Mouse (Mus musculus) G1E (cell line): ENCODE results near the gene Mesp2. TPM values are rescaled to one million over a fixed set of nuclear protein-coding genes. Genes with fewer than 3 reads are reported as not detected.

Source experiments
- ATAC-seq: 2 replicates; pipeline ENCODE4 v1.8.0; 2016; ENCODE audit warnings: mild to moderate bottlenecking; ENCODE audit not compliant: insufficient number of reproducible peaks, poor library complexity, low FRiP score, severe bottlenecking; ENCODE audit errors: extremely low read depth
- DNase-seq: peaks from one replicate; pipeline ENCODE4 v3.0.0; 2012; ENCODE audit warnings: low spot score
- H3K27me3 ChIP-seq: 2 replicates; pipeline ENCODE4 v1.6.1; 2012; ENCODE audit warnings: mild to moderate bottlenecking, low read length, inconsistent platforms; ENCODE audit not compliant: insufficient read depth
- H3K36me3 ChIP-seq: replicated peaks from 2 replicates; pipeline ENCODE3; 2012; ENCODE audit warnings: mild to moderate bottlenecking, inconsistent platforms
- H3K4me1 ChIP-seq: 2 replicates; pipeline ENCODE4 v1.6.1; 2012; ENCODE audit warnings: low read depth, low read length, inconsistent platforms, mixed read lengths; ENCODE audit not compliant: insufficient read depth
- H3K4me3 ChIP-seq: 2 replicates; pipeline ENCODE4 v1.5.1; 2012; ENCODE audit warnings: low read depth, mild to moderate bottlenecking, inconsistent platforms, low read length, moderate library complexity, mixed read lengths
- H3K9me3 ChIP-seq: replicated peaks from 2 replicates; pipeline ENCODE4 v1.6.1; 2012; ENCODE audit warnings: inconsistent platforms
- CTCF ChIP-seq: IDR thresholded peaks from 2 replicates; pipeline ENCODE4 v1.5.1; 2012; ENCODE audit warnings: low read depth, low read length, inconsistent platforms, mixed read lengths
- GATA1 ChIP-seq: IDR thresholded peaks from 2 replicates; pipeline ENCODE4 v1.6.1; 2012; ENCODE audit warnings: borderline replicate concordance, low read length, inconsistent platforms, mixed read lengths
- GATA2 ChIP-seq: IDR thresholded peaks from 2 replicates; pipeline ENCODE4 v1.6.1; 2012; ENCODE audit warnings: low read depth, low read length, inconsistent platforms, borderline replicate concordance
- POLR2AphosphoS5 ChIP-seq: IDR thresholded peaks from 2 replicates; pipeline ENCODE4 v1.6.1; 2012; ENCODE audit warnings: low read depth, low read length, inconsistent platforms; ENCODE audit not compliant: insufficient replicate concordance
- TAL1 ChIP-seq: conservative IDR thresholded peaks from 2 replicates; pipeline ENCODE4 v1.6.1; 2012; ENCODE audit warnings: low read depth, low read length, inconsistent platforms, mixed read lengths
- polyA plus RNA-seq: library from polyadenylated mRNA; stranded (reverse); fragments of >175 nt; gene quantifications from 2 replicates; pipeline ENCODE4 v1.2.3, GENCODE M21; 2012
- total RNA-seq, 2 experiments: library from RNA; stranded (forward) in 1 of 2; stranded (reverse) in 1 of 2; fragments of 200-1000 nt in 1 of 2; fragments of >200 nt in 1 of 2; fragmentation: Nextera tagmentation in 1 of 2; gene quantifications; 2 replicates each; pipeline ENCODE4 v1.2.3; 2014 to 2017

Gene Mesp2
- total and polyA plus RNA-seq, 3 experiments = not detected

GRCm38 (mm10) chr7:79822092-79822695 lies 11.7 kb downstream of the Mesp2 start:
- Histone ChIP-seq H3K9me3 (no peaks in the 10 kb centered on the region), H3K27me3 (peaks cover 18% of the 10 kb centered on the region), H3K4me1 (no peaks in the 10 kb centered on the region), H3K36me3 (no peaks in the 10 kb centered on the region), H3K4me3 (no peak overlapping the region)
- no peak for ATAC-seq
- TF ChIP-seq GATA2 (no peak), CTCF (no peak), POLR2AphosphoS5 (no peak), GATA1 (no peak), TAL1 (no peak)
- no peak for DNase-seq

- no peaks in the 10 kb centered on the region for H3K9me3 ChIP-seq
- no peak overlapping the region for H3K4me3 ChIP-seq
- H3K27me3 ChIP-seq = peaks cover 3% of the 10 kb centered on the region; the same call in 1 of the 2 replicates
- no peak for ATAC-seq
- no peak for DNase-seq
- TF ChIP-seq POLR2AphosphoS5 (no peak), TAL1 (no peak), GATA2 (no peak), CTCF (no peak), GATA1 (no peak)
- no peaks in the 10 kb centered on the region for H3K36me3 ChIP-seq
- H3K4me1 ChIP-seq = no peaks in the 10 kb centered on the region
Measured at GRCm38 (mm10) chr7:79828341-79828740, 17.8 kb downstream of the Mesp2 start.

- TF ChIP-seq POLR2AphosphoS5 = no peak
- TF ChIP-seq GATA2 = no peak
- no peak for TF ChIP-seq TAL1
- TF ChIP-seq GATA1 = no peak
- TF ChIP-seq CTCF = no peak
- no peaks in the 10 kb centered on the region for H3K9me3 ChIP-seq
- no peaks in the 10 kb centered on the region for H3K4me1 ChIP-seq
- no peak overlapping the region for H3K4me3 ChIP-seq
- peaks cover 3% of the 10 kb centered on the region; the same call in 1 of the 2 replicates for H3K27me3 ChIP-seq
- ATAC-seq = no peak
- DNase-seq = no peak
- no peaks in the 10 kb centered on the region for H3K36me3 ChIP-seq
Measured at GRCm38 (mm10) chr7:79831145-79831544, 20.6 kb downstream of the Mesp2 start.

GRCm38 (mm10) chr7:79831585-79831984 lies 21.1 kb downstream of the Mesp2 start:
- no peak for DNase-seq
- Histone ChIP-seq H3K9me3 (no peaks in the 10 kb centered on the region), H3K27me3 (peaks cover 3% of the 10 kb centered on the region; the same call in 1 of the 2 replicates), H3K4me3 (no peak overlapping the region), H3K4me1 (no peaks in the 10 kb centered on the region), H3K36me3 (no peaks in the 10 kb centered on the region)
- TF ChIP-seq TAL1 (no peak), GATA1 (no peak), CTCF (no peak), POLR2AphosphoS5 (no peak), GATA2 (no peak)
- ATAC-seq = no peak

- Histone ChIP-seq H3K36me3 (no peaks in the 10 kb centered on the region), H3K27me3 (no peaks in the 10 kb centered on the region), H3K9me3 (no peaks in the 10 kb centered on the region), H3K4me3 (no peak overlapping the region), H3K4me1 (no peaks in the 10 kb centered on the region)
- TF ChIP-seq TAL1 (no peak), CTCF (no peak), POLR2AphosphoS5 (no peak), GATA2 (no peak), GATA1 (no peak)
- ATAC-seq (no peak), DNase-seq (no peak)
Measured at GRCm38 (mm10) chr7:79832980-79833379, 22.5 kb downstream of the Mesp2 start.

- no peak for DNase-seq
- Histone ChIP-seq H3K27me3 (peaks cover 2% of the 10 kb centered on the region; the same call in 1 of the 2 replicates), H3K36me3 (no peaks in the 10 kb centered on the region), H3K9me3 (no peaks in the 10 kb centered on the region), H3K4me3 (no peak overlapping the region), H3K4me1 (no peaks in the 10 kb centered on the region)
- no peak for ATAC-seq
- TF ChIP-seq CTCF (no peak), GATA1 (no peak), GATA2 (no peak), POLR2AphosphoS5 (no peak), TAL1 (no peak)
Measured at GRCm38 (mm10) chr7:79835196-79835595, 24.7 kb downstream of the Mesp2 start.

GRCm38 (mm10) chr7:79837247-79837646 lies 26.7 kb downstream of the Mesp2 start:
- Histone ChIP-seq H3K9me3 (no peaks in the 10 kb centered on the region), H3K27me3 (peaks cover 2% of the 10 kb centered on the region; the same call in 1 of the 2 replicates), H3K36me3 (no peaks in the 10 kb centered on the region), H3K4me1 (no peaks in the 10 kb centered on the region), H3K4me3 (no peak overlapping the region)
- TF ChIP-seq TAL1 (no peak), GATA1 (no peak), POLR2AphosphoS5 (no peak), CTCF (no peak), GATA2 (no peak)
- ATAC-seq (no peak), DNase-seq (no peak)
